Mouse (Mus musculus) retina, postnatal 7 days (tissue): ENCODE results near the gene Atoh8.
A peak's percentile ranks its signal among the peaks of the same experiment; 100 is the strongest.

Experiments used
- DNase-seq: peaks from one replicate; pipeline ENCODE4 v3.0.0-alpha.2; 2012; ENCODE audit warnings: low read depth, low spot score

The Atoh8 gene

DNA sequence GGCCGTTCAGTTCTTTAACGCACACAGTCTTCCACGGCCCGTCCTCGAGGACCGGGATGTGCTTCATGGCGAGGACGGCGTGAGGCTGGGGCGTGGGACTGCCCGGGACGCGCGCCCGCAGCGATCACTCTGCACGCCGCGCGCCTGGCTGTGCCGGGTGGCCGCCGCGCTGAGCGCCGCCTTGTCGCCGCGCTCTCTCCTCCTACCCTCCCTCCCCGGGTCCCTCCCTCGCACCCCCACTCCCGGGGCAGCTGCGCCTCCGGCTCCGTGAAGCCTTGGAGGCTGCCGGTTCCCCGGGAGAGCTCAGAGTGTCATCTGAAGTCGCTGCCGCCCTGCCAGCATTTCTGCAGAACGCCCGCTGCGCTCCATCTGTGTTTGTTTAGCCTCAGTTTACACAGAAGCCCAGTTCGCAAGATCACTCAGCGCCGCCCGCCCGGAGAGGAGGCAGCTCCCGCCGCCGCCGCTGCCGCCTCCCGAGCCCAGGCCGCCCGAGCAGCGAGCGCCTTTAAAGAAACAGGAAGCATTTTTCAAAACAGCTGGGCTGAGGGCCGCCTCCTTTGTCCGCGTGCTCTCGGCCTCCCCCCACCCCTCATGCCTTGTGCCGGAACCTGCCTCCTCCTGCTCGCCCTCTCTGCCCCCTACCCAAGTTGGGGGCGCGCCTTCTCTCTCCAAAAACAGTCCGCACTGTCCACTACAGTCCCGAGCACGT lies at the start of gene Atoh8:
TSS of gene Atoh8 (minus strand) at position 480 of the 709 bp plus-strand sequence.
- DNase-seq, result no peak

DNA sequence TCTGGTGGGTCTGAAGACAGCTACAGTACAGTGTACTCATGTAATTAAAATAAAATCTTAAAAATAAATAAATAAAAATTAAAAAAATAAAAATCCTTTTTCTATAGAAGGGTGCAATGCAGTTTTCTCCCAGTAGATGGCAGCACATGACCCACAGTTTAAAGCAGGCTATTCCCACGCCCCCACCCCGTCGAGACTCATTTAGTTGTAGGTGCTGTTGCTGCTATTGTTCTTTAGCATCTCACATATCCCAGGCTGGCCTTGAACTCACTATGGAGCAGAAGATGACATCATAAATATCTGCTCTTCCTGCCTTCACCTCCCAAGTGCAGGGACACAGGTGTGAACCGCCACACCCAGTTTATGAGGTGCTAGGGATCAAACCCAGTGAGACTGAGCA lies 48.5 kb upstream of the Atoh8 start:
- no peak for DNase-seq

DNA sequence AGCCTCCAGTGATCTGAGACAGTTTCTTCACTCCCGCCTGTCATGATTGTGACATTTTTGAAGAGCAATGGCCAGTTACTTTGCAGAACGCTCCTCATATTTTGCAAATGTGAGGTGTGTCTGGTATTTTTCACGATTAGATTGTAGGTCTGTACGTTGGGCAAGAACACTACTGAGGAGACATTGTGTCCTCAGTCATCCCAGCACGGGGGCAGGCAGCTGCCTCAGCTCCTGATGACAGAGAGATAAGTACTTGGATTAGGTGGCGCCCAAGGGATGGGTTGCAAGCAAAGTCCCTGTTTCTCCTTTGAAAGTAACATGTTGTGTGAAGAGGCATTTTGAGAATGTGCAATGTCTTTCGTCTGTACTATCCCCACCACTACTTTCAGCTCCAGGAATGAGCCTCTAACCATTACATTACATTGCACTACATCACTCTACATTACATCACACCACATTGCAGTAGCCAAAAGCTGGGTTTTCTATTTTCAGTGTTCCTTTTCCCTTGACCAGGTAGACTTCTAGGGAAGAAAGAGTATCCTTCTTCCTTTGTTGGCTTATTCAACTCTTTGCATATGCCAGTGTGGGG lies 45.1 kb upstream of the Atoh8 start:
- no peak for DNase-seq

DNA sequence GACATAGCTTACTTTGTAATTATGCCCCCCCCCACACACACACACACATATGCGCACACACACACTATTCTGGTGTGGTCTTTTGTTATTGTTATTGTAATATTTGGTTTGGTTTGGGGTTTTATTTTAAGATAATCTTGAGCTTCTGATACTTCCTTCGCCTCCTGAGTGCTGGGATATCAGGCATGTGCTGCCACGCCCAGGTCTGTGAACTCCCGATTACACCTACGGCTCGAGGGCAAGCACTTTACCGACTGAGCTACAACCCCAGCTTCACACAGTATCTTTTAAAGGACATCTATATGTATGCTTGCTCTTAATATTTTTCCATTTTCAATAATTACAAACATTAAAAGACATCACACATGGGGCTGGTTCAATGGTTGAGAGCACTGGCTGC lies 44.1 kb upstream of the Atoh8 start:
- DNase-seq, result no peak

DNA sequence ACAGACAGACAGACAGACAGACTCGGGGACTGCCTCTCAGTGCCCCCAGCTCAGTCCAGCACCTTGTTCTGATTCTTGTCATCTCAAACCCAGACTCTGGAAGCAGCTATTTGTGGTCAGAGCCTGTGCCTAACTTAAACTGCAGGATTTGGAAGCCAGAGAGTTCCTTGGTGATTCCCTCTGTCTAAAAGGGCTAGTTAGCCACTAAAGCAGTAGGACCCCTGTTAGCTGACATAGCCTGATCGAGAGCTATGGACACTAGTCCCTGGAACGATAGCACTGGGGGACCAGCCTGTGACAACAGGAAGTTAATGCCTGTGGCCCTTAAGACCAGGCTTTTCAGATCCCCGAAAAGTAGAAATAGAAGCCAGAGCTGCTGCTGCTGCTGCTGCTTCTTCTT lies 43.5 kb upstream of the Atoh8 start:
- DNase-seq, result no peak

DNA sequence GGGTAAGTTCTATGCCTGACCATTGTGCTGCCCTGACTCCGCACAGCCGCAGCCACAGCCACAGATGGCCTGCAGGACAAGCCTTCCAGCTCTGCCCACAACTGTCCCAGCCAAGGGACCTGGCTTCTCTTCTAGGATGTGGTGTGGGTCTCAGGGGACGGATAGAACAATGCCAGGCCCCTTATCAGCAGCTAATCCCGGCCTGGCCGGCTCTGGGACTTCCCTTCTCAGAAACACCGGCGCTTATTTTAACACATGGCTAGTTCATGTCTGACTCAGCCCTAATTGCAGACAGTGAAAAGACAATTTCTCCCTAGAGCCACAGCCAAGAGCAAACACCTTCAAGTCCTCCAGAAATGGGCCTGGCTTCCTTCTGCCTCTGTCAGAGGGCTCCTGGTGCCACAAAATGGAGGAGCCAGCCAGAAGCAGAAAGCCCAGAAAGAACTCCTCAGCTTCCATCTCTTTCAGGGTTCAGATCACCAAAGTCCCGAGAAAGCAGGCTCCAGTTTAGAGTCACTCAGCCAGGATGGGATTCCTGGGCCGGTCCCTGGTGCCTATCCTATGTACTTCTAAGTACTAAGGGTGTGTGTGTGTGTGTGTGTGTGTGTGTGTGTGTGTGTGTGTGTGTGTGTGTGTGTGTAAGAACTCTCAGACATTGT lies 42.3 kb upstream of the Atoh8 start:
- no peak for DNase-seq

DNA sequence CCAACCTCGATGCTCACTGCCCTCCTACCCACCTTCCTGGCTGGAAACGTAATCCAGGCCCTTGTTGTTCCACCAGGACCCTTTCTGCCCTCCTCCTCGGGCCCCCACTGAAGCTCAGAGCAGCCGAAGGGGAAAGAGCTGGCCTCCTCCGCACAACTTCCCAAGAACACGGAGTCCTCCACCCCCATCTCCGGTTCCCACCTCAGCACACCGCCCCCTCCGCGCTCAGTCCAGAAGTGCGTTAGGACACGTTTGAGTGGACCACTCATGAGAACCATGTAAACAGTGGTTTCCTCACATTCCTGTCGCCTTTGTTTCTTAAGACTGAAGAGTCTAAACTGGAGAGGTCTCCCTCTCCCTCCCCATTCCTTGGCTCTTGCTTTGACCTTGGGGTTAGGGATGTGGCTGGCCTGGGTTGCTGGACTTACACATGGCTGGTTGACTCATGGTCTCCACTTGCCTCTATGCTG lies 41.6 kb upstream of the Atoh8 start:
- no peak for DNase-seq

DNA sequence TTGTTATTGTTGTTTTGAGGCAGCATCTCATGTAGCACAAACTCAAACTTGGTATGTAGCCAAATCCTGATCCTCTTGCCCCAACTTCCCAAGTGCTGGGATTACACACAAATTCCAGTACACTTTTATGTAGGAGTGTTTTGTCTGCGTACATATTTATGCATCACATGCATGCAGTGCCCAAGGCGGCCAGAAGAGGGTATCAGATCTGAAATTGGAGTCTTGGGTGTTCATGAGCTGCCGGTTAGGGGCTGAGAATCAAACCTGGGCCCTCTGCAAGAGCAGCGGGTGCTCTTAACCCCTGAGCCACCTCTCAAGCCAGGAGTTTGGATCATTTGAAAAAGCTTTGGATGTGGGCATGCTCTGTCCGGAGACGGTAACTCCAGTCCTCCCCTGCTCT lies 40.8 kb upstream of the Atoh8 start:
- DNase-seq, result no peak

DNA sequence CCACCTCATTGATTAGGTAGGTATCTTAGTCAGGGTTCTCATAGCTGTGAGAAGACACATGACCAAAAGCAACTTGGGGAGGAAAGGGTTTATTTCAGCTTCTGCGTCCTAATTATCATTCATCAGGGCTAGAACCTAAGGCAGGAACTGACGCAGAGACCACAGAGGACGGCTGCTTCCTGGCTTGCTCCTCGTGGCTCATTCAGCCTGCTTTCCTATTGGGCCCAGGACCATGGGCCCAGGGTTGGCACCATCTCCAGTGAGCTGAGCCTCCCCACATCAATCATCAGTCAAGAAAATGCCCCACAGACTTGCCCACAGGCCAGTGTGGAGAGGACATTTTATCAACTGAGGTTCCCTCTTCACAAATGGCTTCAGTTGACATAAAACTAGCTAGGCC lies 40.1 kb upstream of the Atoh8 start:
- no peak for DNase-seq

DNA sequence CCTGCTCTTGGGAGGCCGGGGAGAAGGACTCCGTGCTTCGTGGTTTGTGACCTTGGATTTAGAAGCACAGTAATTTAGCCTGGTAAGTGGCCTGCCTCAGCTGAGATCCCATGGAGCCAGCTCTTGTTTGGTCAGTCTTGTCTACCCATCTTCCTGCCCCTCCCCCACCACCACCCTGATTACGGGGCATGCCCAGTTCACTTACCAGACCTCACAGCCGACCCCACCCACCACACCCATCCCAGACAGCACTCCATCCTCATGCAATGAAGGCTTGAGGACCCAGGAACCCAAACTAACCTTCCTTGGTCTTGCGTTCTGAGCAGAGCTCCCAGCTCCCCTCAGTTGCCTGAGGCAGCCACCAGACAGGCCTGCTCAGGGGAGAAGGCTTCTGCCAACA lies 37.8 kb upstream of the Atoh8 start:
- DNase-seq, result no peak

DNA sequence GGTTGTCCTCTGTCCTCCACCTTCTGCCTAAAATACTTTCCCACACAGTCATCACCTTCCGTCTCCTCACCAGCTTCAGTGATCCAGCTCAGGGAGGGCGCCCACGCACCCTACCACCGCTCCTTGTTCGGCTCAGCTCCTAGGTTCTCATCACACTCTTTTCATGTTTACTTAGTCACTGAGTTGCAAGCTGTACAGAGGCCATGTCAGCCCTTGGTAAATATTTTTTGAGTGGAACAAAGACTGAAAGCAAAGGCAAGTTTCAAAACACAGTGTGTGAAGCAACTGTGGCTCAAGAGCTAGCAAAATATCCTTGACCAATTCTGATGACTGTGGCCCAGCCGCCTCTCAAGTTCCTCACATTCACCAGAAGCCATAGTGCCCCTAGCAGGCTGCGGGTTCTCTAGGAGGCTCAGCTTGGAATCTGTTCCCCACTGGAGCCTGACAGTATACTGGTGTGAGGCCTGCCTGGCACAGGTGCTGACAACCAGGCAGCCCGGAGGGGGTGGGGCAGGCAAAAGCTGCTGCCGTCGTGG lies 36.9 kb upstream of the Atoh8 start:
- DNase-seq, result no peak

DNA sequence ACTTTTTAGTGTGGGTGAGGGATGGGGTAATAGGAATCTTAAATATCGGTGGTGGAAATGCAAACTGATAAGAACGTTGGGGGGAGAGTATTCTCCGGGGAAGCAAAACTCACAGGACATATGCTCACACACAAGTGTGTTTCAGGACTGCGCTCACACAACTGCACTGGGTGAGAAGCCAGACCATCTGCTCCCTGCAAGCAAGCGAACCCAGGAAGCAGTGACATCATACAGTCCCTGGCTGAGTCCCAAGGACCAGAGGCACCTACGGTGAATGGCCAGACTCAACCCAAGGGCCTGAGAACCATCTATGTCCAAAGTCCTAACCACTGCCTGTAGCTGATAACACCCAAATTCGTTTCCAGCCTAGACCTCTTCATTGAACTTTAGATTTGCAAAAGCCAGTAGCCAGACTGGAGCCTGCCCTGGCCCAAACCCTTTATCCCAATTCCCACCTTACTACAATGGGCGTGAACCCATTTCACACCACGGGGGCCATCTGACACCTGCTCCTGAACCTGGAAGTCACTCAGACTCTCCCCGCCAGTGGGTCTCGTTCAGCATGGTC lies 35.7 kb upstream of the Atoh8 start:
- DNase-seq, result no peak

DNA sequence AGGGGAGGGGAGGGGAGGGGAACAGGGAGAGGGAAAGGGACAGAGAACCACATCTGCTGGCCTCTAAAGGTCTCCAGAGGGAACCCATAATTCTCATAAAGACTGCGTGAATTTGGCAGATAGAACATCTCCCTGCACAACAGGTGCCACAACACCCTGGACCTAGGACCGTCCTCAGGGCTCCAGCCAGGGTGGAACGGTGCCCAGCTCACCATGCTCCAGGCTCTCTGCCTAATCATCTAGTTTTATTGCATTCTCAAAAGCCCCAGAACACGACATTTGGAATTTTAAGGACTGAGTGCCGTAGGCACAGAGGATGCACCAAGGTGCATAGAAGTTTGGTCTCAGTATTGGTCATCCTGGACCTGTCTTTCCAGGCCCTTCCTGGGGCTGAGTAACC lies 34.9 kb upstream of the Atoh8 start:
- no peak for DNase-seq

DNA sequence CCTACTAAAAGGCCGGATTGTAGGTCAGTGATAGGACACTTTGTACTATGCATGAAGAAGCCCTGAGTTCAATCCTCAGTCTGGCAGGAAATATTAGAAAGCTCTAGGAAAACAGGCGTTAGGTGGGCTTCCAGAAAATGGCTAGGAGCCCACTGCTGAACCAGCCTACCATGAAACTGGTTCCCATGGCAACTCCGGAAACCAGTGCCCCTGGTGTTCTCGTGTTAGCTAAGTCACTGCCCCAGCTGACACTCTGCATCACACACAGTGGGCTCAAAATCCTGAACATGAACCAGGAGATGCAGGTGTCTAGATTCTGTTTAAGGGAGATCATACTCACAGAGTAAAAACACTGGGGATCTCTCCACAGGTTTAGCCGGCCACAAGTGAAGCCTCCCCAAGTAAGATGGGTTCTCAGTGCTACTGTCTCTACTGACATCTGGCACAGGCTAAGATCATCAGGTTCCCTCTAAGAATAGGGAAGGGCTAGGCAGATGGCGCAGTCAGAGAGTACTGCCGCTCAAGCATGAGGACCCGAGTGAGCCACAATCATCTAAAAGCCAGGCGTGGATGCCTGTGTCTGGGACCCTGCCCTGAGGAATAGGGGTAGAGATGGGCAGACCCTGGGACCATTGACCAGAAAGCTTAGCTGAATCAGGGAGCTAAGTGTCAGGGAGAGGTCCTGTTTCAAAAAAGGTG lies 32.9 kb upstream of the Atoh8 start:
- no peak for DNase-seq

DNA sequence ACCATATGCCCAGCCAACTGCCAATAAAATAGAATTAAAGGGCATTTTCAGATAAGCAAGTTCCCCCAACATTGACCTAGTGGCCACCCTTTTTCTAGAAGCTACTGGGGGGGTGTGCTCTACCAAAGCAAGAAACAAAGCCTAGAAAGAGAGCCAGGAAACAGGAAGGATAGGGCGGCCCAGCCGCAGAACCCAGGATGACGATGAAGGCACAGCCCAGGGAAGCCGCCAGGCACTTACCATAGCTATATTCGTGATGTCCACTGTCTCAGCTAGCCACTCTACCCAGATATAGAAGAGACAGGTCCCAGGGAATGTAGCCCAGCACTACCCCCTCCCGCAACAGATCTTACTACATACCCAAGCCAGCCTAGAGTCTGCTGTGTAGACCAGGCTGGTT lies 30.3 kb upstream of the Atoh8 start:
- DNase-seq, result no peak

DNA sequence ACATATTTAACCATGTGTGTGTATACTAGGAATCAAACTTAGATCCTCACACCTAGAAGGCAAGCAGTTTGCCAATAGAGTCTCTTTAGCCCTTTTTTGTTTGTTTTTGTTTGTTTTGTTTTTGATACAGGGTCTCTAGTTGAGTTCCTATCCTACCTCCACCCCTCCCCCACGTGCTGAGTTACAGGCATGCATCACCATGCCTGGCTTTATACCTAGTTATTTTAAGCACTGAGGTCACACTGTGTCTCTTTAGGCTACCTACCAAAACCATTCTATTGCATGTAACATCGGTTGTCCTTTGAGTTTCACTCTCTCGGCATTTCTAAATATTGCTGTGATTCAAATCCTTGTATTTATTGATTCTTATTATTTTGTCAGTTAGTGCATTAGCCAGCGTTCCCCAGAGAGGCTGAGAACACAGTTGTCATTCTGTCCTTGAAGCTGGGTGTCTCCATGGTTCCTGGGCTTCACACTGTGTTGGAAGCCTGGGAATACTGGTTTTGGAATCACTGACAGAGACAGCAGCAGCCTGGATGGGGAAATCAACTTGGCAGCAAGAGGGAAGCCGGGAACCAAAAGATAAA lies 28.4 kb upstream of the Atoh8 start:
- DNase-seq, result no peak

DNA sequence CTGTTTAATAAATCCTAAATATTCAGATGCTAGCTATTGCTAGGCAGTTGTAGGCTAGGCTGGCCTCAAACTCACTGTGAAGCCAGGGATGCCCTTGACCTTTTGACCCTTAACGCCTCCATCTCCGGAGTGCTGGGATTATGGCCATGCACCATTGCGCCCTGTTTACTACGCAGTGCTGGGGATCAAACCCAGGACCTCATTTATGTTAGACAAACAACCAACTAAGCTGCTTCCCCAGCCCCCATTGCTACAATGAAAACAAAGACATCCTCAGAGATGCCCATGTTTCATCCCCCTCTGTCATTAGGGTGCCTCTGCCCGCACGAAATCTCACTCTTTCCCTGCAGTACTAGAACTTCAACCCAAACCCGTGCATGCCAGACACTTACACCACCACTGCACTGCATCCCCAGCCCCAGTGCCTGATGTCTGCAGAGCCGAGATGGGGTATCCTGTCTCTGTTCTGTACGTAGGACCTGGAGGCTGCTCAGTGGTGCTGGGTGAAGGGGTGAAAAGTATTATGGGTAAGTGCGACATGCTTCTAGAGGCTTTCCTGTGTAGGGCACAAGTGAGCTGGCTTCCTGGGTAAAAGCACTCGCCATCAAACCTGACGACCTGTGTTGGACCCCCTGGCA lies 26.4 kb upstream of the Atoh8 start:
- no peak for DNase-seq

DNA sequence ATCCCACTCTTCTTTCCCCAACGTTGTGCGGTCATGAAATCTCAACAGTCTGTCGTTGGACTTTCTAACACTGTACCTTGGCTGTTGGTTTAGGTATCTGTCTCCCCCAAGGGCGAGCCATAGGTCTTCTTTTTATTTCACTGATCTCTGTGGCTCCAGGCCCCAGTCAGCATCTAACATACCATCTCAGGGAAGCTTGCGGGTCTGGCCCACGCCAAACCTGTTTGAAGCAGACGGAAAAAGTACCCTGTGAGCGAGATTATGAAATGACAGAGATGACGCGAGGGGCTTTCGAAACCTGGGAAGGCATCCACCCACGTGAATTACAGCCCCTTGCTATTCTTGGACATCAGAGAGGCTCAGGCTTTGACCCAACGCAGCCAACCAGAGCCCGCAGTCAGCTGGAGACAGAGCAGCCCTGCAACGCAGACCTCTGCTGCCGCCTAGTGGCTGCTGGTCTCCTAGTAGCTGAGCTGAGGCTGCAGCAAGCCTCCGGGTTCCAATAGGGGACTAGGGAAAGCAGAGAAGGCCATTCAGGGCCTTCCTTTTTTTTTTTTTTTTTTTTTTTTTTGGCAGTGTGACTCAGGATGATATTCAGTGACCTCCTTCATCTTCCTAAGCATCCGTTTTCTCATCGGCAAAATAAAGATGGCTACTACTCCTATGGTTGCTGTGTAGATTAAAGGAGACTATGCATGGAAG lies 25.8 kb upstream of the Atoh8 start:
- DNase-seq, result peak; percentile 81

DNA sequence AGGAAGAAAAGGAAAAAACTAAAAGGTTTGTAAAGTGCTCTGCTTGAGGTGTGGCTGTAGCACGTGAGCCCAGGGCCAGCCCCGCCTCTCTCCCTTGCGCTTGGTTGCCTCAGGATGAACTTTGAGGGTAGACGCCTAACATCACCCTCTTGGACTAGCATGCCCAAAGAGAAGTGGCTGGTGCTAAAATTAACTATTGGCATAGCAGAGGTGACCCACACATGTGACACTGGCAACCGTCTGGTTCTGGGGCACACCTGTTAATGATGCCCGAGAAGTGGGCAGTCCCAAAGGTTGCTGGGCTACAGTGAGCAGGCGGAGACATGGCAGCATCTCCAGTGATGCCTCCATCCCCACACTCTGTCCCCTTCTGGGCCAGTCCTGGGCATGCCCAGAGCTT lies 24.1 kb upstream of the Atoh8 start:
- DNase-seq, result no peak

DNA sequence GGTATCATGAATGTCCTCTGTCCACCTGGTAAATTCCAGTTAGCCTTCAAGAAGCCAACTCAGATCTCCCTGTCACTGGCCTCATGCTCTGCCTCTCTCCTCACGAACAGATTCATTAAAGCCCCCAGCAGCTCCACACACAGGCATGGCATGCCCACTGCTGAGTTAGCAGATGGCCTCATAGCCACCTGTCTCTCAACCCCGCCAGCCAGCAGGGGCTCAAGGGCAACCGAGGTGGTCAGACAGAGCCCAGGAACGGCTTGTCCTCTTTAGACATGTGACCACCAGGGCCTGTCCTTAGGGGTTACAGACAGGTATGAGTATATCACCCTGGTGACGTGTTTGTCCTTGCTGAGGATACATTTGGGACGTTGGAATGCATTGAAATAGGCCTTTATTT lies 19.9 kb upstream of the Atoh8 start:
- no peak for DNase-seq
